Mouse (Mus musculus) hindbrain, embryonic 14.5 days (tissue): Measurements from ENCODE around the gene Fyb2. TPM values are rescaled to one million over a fixed set of nuclear protein-coding genes. Genes with fewer than 3 reads are reported as not detected.
"Not testable (repeated sequence)": the region's sequence is repeated elsewhere in the genome, so short reads cannot be mapped to it uniquely, and the experiment has no call there.

Source experiments
- ATAC-seq: fragments of 200-750 bp; cut with Nextera tagmentation; 2 replicates; pipeline ENCODE4 v1.8.0; 2017; ENCODE audit warnings: moderate number of reproducible peaks, mild to moderate bottlenecking, moderate TSS enrichment, moderate library complexity; ENCODE audit not compliant: low FRiP score
- DNase-seq: peaks from one replicate; pipeline ENCODE4 v3.0.0-alpha.2; 2015; ENCODE audit warnings: low spot score
- H3K27ac ChIP-seq: fragments of 300-500 bp; sonication (generic); 2 replicates; pipeline ENCODE4 v1.5.1; 2014; ENCODE audit warnings: mild to moderate bottlenecking, moderate library complexity
- H3K27me3 ChIP-seq: fragments of 300-500 bp; sonication (generic); 2 replicates; pipeline ENCODE4 v1.6.1; 2014; ENCODE audit warnings: mild to moderate bottlenecking, low read length, mixed read lengths; ENCODE audit not compliant: control insufficient read depth, insufficient read depth
- H3K36me3 ChIP-seq: fragments of 300-500 bp; sonication (generic); replicated peaks from 2 replicates; pipeline ENCODE4 v1.6.1; 2014; ENCODE audit not compliant: control insufficient read depth, insufficient read depth
- H3K4me1 ChIP-seq: fragments of 300-500 bp; sonication (generic); replicated peaks from 2 replicates; pipeline ENCODE4 v1.6.1; 2014; ENCODE audit warnings: antibody characterized with exemption, low read length, mixed read lengths; ENCODE audit not compliant: control insufficient read depth, insufficient read depth
- H3K4me2 ChIP-seq: fragments of 300-500 bp; sonication (generic); replicated peaks from 2 replicates; pipeline ENCODE4 v1.6.1; 2014; ENCODE audit warnings: mild to moderate bottlenecking, moderate library complexity
- H3K4me3 ChIP-seq: fragments of 300-500 bp; sonication (generic); replicated peaks from 2 replicates; pipeline ENCODE4 v1.5.1; 2014; ENCODE audit warnings: mild to moderate bottlenecking, low read length
- H3K9ac ChIP-seq: fragments of 300-500 bp; sonication (generic); 2 replicates; pipeline ENCODE4 v1.6.1; 2014
- H3K9me3 ChIP-seq: fragments of 300-500 bp; sonication (generic); 2 replicates; pipeline ENCODE4 v1.6.1; 2016; ENCODE audit warnings: low read length; ENCODE audit not compliant: control insufficient read depth
- WGBS: fragments of 180-500 bp; shearing (Covaris S2); extraction: QIAGEN DNeasy Blood & Tissue Kit; methylation state at CpG from one replicate; pipeline ENCODE4 v1.1.7; 2014; 5-methylcytosine and 5-hydroxymethylcytosine counted together
- polyA plus RNA-seq: library from polyadenylated mRNA; unstranded; fragments of >200 nt; fragmentation: Nextera tagmentation; extraction: Ambion mirVana; gene quantifications from 2 replicates; pipeline ENCODE4 v1.2.1, GENCODE M21; 2014

Fyb2 gene
- polyA plus RNA-seq, 1 experiment from 2014 or later = 0.29 TPM

DNA sequence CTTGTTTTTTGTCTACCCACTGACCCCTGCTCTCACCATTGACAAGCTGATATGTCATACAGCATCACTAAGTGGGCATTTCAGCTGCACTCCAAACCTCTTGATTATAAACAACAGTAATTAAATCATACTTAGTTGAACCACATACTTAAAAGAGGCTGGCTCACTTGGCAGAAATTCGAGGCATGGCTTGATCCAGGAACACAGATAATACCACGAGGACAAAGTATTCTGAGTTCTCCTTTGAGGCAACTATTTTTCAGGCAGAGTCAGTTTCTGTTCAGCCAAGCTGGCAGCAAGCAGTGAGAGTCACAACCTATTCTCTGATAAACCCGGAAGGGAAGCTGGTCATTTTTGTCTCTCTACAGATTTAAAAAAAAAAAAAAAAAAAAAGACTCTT is 77.4 kb downstream of the Fyb2 start:
- Histone ChIP-seq H3K4me2 (no peak overlapping the region), H3K4me1 (no peaks in the 10 kb centered on the region), H3K27me3 (no peaks in the 10 kb centered on the region), H3K9ac (no peak overlapping the region), H3K9me3 (no peaks in the 10 kb centered on the region), H3K4me3 (no peak overlapping the region), H3K36me3 (no peaks in the 10 kb centered on the region), H3K27ac (no peak overlapping the region)
- DNase-seq = no peak
- no peak for ATAC-seq
- WGBS = 93% methylated on average over 3 of the region's 3 CpGs

DNA sequence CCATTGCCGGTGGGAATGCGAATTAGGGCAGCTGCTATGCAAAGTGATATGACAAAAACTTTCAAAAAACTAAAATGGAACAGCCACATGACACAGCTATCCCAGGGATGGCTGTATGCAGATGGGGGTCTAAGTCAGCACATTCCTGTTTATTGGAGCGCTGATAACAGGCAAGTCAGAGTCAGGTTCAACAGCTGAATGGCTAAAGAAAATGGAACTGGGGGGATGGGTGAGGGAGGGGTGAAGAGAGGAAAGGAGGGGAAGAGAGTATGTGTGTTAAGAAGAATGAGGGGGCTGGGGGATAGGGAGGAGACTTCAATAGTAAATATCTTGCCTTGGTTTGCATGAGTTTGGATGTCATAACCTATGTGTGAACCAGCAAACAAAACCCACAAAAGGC is 79.0 kb downstream of the Fyb2 start:
- WGBS = 76% methylated on average over 3 of the region's 3 CpGs
- no peak for ATAC-seq
- no peaks in the 10 kb centered on the region for H3K4me1 ChIP-seq
- H3K4me2 ChIP-seq = no peak overlapping the region
- H3K4me3 ChIP-seq = no peak overlapping the region
- no peak overlapping the region for H3K9ac ChIP-seq
- H3K27ac ChIP-seq = no peak overlapping the region
- no peaks in the 10 kb centered on the region for H3K27me3 ChIP-seq
- no peak for DNase-seq
- no peaks in the 10 kb centered on the region for H3K36me3 ChIP-seq
- H3K9me3 ChIP-seq = no peaks in the 10 kb centered on the region

DNA sequence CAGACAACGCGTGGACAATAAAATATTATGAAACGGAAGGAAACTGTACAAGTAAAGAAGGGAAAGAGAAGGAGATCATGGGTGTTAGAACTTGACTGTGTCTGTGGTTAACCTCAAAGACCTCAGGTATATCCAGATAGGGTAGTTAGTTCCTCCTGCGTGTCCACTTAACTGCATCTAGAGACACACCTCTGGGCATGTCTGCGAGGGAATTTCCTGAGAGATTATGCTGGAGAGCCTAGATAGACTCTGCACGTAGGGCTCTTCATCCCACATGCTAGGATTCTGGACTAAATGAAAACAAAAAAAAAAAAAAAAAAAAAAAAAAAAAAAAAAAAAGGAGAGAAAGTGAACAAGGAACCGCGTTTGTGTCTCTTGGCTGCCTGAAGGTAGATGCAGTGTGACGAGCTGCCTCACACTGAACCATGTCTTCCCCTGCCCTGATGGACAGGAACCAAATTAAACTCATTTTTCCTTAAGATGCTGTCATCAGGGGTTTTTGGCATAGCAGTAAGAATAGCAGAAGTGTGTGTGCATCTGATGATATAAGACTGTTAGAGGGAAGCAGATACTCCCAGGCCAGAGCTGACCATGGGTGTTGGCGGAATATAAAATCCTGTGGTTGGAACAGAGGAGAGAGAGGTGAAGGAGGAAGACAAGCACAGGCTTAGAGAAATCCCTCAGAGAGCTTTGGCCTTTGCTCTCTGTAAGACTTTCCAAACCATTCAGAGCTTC is 80.1 kb downstream of the Fyb2 start:
- H3K36me3 ChIP-seq = no peaks in the 10 kb centered on the region
- ATAC-seq (no peak), DNase-seq (no peak)
- no peaks in the 10 kb centered on the region for H3K9me3 ChIP-seq
- no peak overlapping the region for H3K9ac ChIP-seq
- 90% methylated on average over 10 of the region's 10 CpGs for WGBS
- H3K27me3 ChIP-seq = no peaks in the 10 kb centered on the region
- H3K4me2 ChIP-seq = no peak overlapping the region
- H3K4me3 ChIP-seq = no peak overlapping the region
- H3K27ac ChIP-seq = no peak overlapping the region
- no peaks in the 10 kb centered on the region for H3K4me1 ChIP-seq

- Histone ChIP-seq H3K9ac (no peak overlapping the region), H3K4me1 (no peaks in the 10 kb centered on the region), H3K9me3 (no peaks in the 10 kb centered on the region), H3K36me3 (no peaks in the 10 kb centered on the region), H3K4me3 (no peak overlapping the region), H3K27ac (no peak overlapping the region), H3K27me3 (no peaks in the 10 kb centered on the region), H3K4me2 (no peak overlapping the region)
- DNase-seq = no peak
- no peak for ATAC-seq
- WGBS = 68% methylated on average over 5 of the region's 5 CpGs
These were observed 86.4 kb downstream of the Fyb2 start for GRCm38 (mm10) chr4:104999702-105000101.

GRCm38 (mm10) chr4:105001736-105002135 is 88.5 kb downstream of the Fyb2 start:
- no peaks in the 10 kb centered on the region for H3K4me1 ChIP-seq
- H3K4me3 ChIP-seq = no peak overlapping the region
- 47% methylated on average over 1 of the region's 1 CpGs for WGBS
- DNase-seq = no peak
- no peak overlapping the region for H3K27ac ChIP-seq
- H3K9ac ChIP-seq = no peak overlapping the region
- H3K4me2 ChIP-seq = no peak overlapping the region
- H3K27me3 ChIP-seq = no peaks in the 10 kb centered on the region
- no peak for ATAC-seq
- H3K36me3 ChIP-seq = no peaks in the 10 kb centered on the region
- H3K9me3 ChIP-seq = no peaks in the 10 kb centered on the region

DNA sequence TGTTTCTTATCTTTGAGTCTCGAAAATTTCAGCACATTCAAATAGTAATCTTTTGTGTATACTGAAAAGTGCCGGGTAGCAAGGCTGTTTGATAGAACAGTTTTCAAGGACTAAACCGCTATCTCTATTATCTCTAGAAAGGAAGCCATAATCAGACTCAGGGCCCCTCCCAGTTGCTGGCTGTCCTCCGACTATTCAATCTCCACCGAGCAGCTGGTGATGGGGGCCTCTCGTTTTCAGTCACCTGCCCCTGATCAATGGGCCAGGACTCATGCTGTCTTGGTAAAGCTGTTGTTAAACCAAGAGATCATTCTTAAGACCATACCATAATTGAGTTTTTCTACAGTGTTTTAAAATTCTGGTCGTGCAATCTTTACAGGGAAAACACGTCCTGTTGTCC is 90.9 kb downstream of the Fyb2 start:
- no peak overlapping the region for H3K27ac ChIP-seq
- H3K36me3 ChIP-seq = no peaks in the 10 kb centered on the region
- WGBS = 75% methylated on average over 8 of the region's 8 CpGs
- H3K9ac ChIP-seq = no peak overlapping the region
- ATAC-seq (no peak), DNase-seq (no peak)
- H3K4me1 ChIP-seq = no peaks in the 10 kb centered on the region
- H3K4me3 ChIP-seq = no peak overlapping the region
- H3K4me2 ChIP-seq = no peak overlapping the region
- 0 out of 2 replicates have a peak, but pooled peaks cover 5% of the 10 kb centered on the region for H3K9me3 ChIP-seq
- H3K27me3 ChIP-seq = no peaks in the 10 kb centered on the region

DNA sequence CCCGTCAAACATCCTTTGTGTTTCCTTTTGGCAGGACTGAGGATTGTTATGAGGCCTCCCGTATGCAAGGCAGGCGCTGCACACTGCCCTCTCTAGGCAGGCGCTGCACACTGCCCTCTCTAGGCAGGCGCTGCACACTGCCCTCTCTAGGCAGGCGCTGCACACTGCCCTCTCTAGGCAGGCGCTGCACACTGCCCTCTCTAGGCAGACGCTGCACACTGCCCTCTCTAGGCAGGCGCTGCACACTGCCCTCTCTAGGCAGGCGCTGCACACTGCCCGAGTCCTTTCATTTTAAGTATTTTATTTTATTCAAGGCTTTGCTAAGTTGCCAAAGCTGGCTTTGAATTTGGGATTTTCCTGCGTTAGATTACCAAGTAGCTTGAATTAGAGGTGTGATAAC is 91.4 kb downstream of the Fyb2 start:
- H3K36me3 ChIP-seq, ATAC-seq, H3K9ac ChIP-seq, H3K4me2 ChIP-seq, H3K27me3 ChIP-seq, H3K27ac ChIP-seq, H3K9me3 ChIP-seq, H3K4me1 ChIP-seq, H3K4me3 ChIP-seq, DNase-seq: not testable (repeated sequence)
- 89% methylated on average over 12 of the region's 12 CpGs for WGBS

- Histone ChIP-seq H3K4me3 (no peak overlapping the region), H3K4me2 (no peak overlapping the region), H3K27me3 (no peaks in the 10 kb centered on the region), H3K36me3 (no peaks in the 10 kb centered on the region), H3K4me1 (no peaks in the 10 kb centered on the region), H3K9ac (no peak overlapping the region), H3K9me3 (0 out of 2 replicates have a peak, but pooled peaks cover 5% of the 10 kb centered on the region), H3K27ac (no peak overlapping the region)
- ATAC-seq = no peak
- WGBS = 91% methylated on average over 4 of the region's 4 CpGs
- DNase-seq = no peak
These were observed 94.2 kb downstream of the Fyb2 start for GRCm38 (mm10) chr4:105007360-105008018.

- 0 out of 2 replicates have a peak, but pooled peaks cover under 1% of the 10 kb centered on the region for H3K9me3 ChIP-seq
- H3K4me2 ChIP-seq = no peak overlapping the region
- H3K4me3 ChIP-seq = no peak overlapping the region
- H3K27ac ChIP-seq = no peak overlapping the region
- no peak overlapping the region for H3K9ac ChIP-seq
- ATAC-seq (no peak), DNase-seq (no peak)
- H3K27me3 ChIP-seq = no peaks in the 10 kb centered on the region
- H3K4me1 ChIP-seq = no peaks in the 10 kb centered on the region
- H3K36me3 ChIP-seq = peaks cover 6% of the 10 kb centered on the region; the same call in 1 of the 2 replicates
- WGBS = 91% methylated on average over 7 of the region's 7 CpGs
These were observed 100.5 kb downstream of the Fyb2 start for GRCm38 (mm10) chr4:105013718-105014117.
